Mouse (Mus musculus) left cerebral cortex, adult 2 months (tissue): ENCODE measurements at regions not wholly inside any gene's neighbourhood (a gene's known extent, or its start where the extent isn't known, plus 50 kb on each side); places are given as distances from the start of the nearest gene placed in this dataset.

Experiments used
- DNase-seq, 2 experiments: peaks; one replicate each; pipeline ENCODE4 v3.0.0; 2021 to 2022; ENCODE audit warnings: low spot score in 2 of 2, mixed read lengths in 1 of 2; ENCODE audit errors: extremely low spot score in 1 of 2
- H3K27ac ChIP-seq: fragments of 200-600 bp; 2 replicates; pipeline ENCODE4 v1.8.1; 2022
- H3K4me3 ChIP-seq: fragments of 200-600 bp; 2 replicates; pipeline ENCODE4 v1.8.1; 2022
- CTCF ChIP-seq: fragments of 200-600 bp; IDR thresholded peaks from 2 replicates; pipeline ENCODE4 v1.8.1; 2022; ENCODE audit warnings: antibody characterized with exemption, mild to moderate bottlenecking, moderate library complexity
- intact Hi-C: fragments of 180-260 bp; cut with DNase I; formaldehyde crosslinking; loops from one replicate; pipeline ENCODE4 v1.15.1; 2025

DNA sequence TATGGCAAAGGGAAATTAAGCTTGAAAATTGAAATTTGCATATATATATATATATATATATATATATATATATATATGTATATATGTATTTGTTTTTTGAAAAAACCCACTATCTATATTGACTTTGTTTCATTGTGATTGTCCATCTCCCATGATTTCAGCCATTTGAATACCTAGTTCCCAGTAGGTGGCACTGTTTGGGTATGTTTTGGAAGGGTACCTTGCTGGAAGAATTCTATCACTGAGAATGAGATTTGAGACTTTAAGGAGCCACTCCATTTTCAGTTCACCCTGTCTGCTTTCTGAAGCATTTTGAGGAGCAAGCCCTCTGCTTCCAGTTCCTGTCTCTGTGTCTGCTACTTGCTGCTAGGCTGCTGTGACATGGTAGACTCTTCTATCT is 72.8 kb upstream of the Ugt8a start:
- H3K4me3 ChIP-seq: no peak overlapping the region
- peak; percentile 48 for TF ChIP-seq CTCF
- H3K27ac ChIP-seq: no peak overlapping the region
- no peak for DNase-seq
- intact Hi-C loops: loop anchor here (2.0 kb wide), 1 partner anchor 392 kb away; no protein-coding TSS in a partner anchor

- DNase-seq: no peak
- Histone ChIP-seq H3K4me3 (no peak overlapping the region), H3K27ac (no peak overlapping the region)
- intact Hi-C loops: no loop called here
- TF ChIP-seq CTCF: no peak
Observed at GRCm38 (mm10) chr3:126016166-126016565, 77.7 kb upstream of the Ugt8a start.

GRCm38 (mm10) chr3:126044327-126044726 is 105.9 kb upstream of the Ugt8a start:
- DNase-seq: no peak
- Histone ChIP-seq H3K27ac (no peak overlapping the region), H3K4me3 (no peak overlapping the region)
- intact Hi-C loops: loop anchor here (2.0 kb wide), 1 partner anchor 196 kb away; no protein-coding TSS in a partner anchor
- TF ChIP-seq CTCF: no peak

DNA sequence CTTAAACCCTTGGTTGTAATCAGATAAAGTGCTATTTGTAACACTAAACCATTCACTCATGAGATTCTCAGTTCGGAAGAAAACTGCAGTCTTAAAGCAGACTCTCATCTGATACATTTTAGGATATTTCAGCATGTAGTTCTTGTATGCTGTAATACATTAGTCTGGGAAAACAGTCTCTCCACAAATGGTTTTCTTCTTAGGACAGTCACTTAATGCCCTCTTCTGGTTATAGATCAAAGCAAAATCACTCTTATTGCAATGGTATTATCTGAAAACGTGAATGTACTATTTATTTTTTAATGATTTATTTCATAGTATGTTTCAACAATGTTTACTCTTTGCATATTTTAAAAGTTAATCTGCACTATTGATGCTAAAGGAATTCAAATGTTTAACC is 106.4 kb upstream of the Ugt8a start:
- TF ChIP-seq CTCF: peak; percentile 38
- no peak overlapping the region for H3K27ac ChIP-seq
- intact Hi-C loops: loop anchor here (2.0 kb wide), 1 partner anchor 196 kb away; no protein-coding TSS in a partner anchor
- no peak for DNase-seq
- H3K4me3 ChIP-seq: no peak overlapping the region

DNA sequence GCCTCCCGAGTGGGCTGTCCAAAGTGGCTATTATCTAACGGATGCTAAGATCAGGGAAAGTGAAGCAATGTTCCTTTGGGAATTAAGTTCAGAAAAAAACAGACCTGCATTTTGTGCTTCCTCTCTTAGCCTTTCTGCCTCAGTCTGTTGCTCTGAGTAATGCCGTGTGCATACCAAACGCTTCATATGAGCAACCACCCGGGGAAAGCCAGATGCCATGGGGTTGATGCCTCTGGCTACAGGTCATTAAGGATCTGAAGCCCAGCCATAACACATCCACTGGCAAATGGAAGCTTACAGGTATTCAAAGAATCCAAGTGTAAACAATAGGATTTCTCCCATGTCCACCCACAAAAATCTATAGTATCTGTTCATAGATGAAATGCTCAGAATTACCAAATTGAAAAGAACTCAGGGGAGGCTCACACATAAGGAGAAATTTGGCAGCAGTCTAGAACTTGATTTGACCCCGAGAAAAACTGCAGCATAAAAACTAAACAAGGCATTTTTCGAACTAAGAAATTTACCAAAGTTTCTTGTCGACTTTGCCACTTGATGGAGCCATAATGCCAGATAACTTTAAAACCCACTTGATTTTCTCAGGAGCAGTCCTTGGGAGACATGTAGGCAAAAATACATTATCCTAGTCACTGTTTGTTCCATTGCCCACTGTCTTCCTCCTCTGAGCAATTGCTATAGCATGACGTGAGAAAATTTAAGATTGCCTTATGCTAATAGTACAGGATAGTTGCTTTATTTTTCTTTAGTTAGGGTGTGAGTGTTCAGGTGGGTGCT is 107.8 kb upstream of the Ugt8a start:
- intact Hi-C loops: loop anchor here (2.0 kb wide), 3 partner anchors 197 to 857 kb away; no protein-coding TSS in a partner anchor
- no peak overlapping the region for H3K27ac ChIP-seq
- no peak overlapping the region for H3K4me3 ChIP-seq
- TF ChIP-seq CTCF: peak; percentile 48
- DNase-seq: no peak

GRCm38 (mm10) chr3:126058585-126058984 is 120.2 kb upstream of the Ugt8a start:
- Histone ChIP-seq H3K27ac (no peak overlapping the region), H3K4me3 (no peak overlapping the region)
- TF ChIP-seq CTCF: no peak
- no peak for DNase-seq
- intact Hi-C loops: no loop called here

GRCm38 (mm10) chr3:126105086-126105485 is 166.7 kb upstream of the Ugt8a start:
- no peak for DNase-seq
- intact Hi-C loops: no loop called here
- Histone ChIP-seq H3K27ac (no peak overlapping the region), H3K4me3 (no peak overlapping the region)
- TF ChIP-seq CTCF: no peak

DNA sequence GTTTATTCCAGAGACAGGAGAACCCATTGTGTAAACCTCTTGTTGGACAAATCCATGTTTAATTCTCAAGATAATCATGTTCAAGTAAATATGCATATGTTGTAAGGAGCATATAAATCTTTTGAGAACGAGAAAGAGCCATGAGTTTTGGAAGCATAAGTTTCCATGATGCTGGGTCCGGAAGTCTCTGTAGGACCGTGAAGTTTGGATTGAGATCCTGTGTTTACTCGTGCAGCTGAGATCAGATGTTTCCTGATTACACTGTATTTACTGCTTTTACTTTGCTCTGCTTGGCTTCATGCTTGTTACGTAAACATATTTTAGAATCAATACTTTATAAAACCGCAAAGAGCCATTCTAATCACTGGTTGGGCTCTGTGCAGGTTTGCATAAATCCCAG is 171.0 kb upstream of the Ugt8a start:
- intact Hi-C loops: no loop called here
- Histone ChIP-seq H3K4me3 (no peak overlapping the region), H3K27ac (no peak overlapping the region)
- TF ChIP-seq CTCF: no peak
- DNase-seq: no peak

GRCm38 (mm10) chr3:126117849-126118248 is 179.4 kb upstream of the Ugt8a start:
- no peak overlapping the region for H3K4me3 ChIP-seq
- intact Hi-C loops: no loop called here
- H3K27ac ChIP-seq: no peak overlapping the region
- no peak for DNase-seq
- TF ChIP-seq CTCF: no peak

- H3K4me3 ChIP-seq: no peak overlapping the region
- no peak overlapping the region for H3K27ac ChIP-seq
- intact Hi-C loops: no loop called here
- no peak for DNase-seq
- no peak for TF ChIP-seq CTCF
Observed at GRCm38 (mm10) chr3:126122323-126123259, 184.2 kb upstream of the Ugt8a start.

DNA sequence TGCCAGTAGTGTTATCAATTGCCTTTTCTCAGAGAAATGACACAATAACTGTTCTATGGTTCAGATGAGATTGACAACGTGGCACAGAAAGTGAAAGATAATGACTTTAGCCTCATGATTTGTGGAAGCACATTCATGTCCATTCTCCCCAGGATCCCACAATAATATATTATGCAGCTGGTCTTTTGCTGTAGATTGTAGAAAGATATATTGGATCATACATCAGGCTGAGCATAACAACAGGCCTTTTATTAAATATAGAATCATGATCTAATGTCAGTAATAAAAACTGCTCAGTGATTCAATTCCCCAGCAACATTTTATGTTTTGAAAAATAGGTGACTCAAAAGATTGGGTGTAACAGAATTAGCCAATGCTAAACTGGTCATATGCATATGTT is 196.9 kb upstream of the Arsj start:
- intact Hi-C loops: no loop called here
- no peak for TF ChIP-seq CTCF
- Histone ChIP-seq H3K4me3 (no peak overlapping the region), H3K27ac (no peak overlapping the region)
- DNase-seq: no peak

DNA sequence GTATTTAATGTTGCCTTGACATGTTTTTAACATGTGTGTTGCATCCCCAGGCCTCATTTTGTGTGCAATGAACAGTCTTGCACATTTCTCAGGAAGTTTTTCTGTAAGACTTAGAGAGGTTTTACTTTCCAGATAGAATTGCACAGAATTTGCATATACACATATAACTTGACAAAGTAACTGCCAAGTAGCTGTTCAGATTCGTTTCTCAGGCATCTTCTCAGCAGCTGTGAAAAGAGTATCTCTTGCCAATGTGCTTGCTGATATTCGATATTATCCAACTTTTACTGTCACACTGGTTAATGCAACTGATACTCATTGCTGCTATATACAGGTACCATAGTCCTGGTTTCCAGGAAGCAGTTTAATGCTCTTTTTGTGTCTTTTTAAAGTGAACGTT is 154.5 kb upstream of the Arsj start:
- no peak overlapping the region for H3K4me3 ChIP-seq

More for the DNA sequence above, 154.5 kb upstream of the Arsj start:
- DNase-seq: no peak
- TF ChIP-seq CTCF: no peak
- no peak overlapping the region for H3K27ac ChIP-seq
- intact Hi-C loops: no loop called here
